Mouse (Mus musculus): ENCODE data around the gene Marveld2.

Marveld2 gene

GRCm38 (mm10) chr13:100600317-100600716 is 16.5 kb downstream of the Marveld2 start:
- in situ Hi-C loops (cut with MboI, MseI), result no loop called here

- in situ Hi-C loops (cut with MboI, MseI), result no loop called here
Observed at GRCm38 (mm10) chr13:100597284-100597683, 19.5 kb downstream of the Marveld2 start.

- in situ Hi-C loops (cut with MboI, MseI), result no loop called here
Observed at GRCm38 (mm10) chr13:100595552-100595885, 21.3 kb downstream of the Marveld2 start.

GRCm38 (mm10) chr13:100594838-100595551 is 21.8 kb downstream of the Marveld2 start:
- in situ Hi-C loops (cut with MboI, MseI), result no loop called here

- in situ Hi-C loops (cut with MboI, MseI), result no loop called here
Observed at GRCm38 (mm10) chr13:100594041-100594792, 22.6 kb downstream of the Marveld2 start.

- in situ Hi-C loops (cut with MboI, MseI), result loop anchor here (5.0 kb wide), 1 partner anchor 96 kb away; the partner anchor contains the start of gene Gtf2h2
Observed at GRCm38 (mm10) chr13:100588646-100589045, 28.1 kb downstream of the Marveld2 start.

GRCm38 (mm10) chr13:100582144-100582543 is 34.6 kb downstream of the Marveld2 start:
- in situ Hi-C loops (cut with MboI, MseI), result no loop called here

GRCm38 (mm10) chr13:100581701-100582100 is 35.1 kb downstream of the Marveld2 start:
- in situ Hi-C loops (cut with MboI, MseI), result no loop called here

GRCm38 (mm10) chr13:100579951-100580350 is 36.8 kb downstream of the Marveld2 start:
- in situ Hi-C loops (cut with MboI, MseI), result no loop called here

GRCm38 (mm10) chr13:100579220-100579619 is 37.6 kb downstream of the Marveld2 start:
- in situ Hi-C loops (cut with MboI, MseI), result no loop called here

- in situ Hi-C loops (cut with MboI, MseI), result no loop called here
Observed at GRCm38 (mm10) chr13:100575950-100576349, 40.8 kb downstream of the Marveld2 start.

- in situ Hi-C loops (cut with MboI, MseI), result no loop called here
Observed at GRCm38 (mm10) chr13:100570713-100571112, 46.1 kb downstream of the Marveld2 start.

GRCm38 (mm10) chr13:100568359-100568758 is 48.4 kb downstream of the Marveld2 start:
- in situ Hi-C loops (cut with MboI, MseI), result no loop called here

GRCm38 (mm10) chr13:100559449-100559848 is 57.3 kb downstream of the Marveld2 start:
- in situ Hi-C loops (cut with MboI, MseI), result no loop called here

GRCm38 (mm10) chr13:100557011-100557410 is 59.8 kb downstream of the Marveld2 start:
- in situ Hi-C loops (cut with MboI, MseI), result no loop called here

GRCm38 (mm10) chr13:100553042-100553437 is 63.7 kb downstream of the Marveld2 start:
- in situ Hi-C loops (cut with MboI, MseI), result no loop called here

GRCm38 (mm10) chr13:100552369-100553041 is 64.3 kb downstream of the Marveld2 start, which contains the start of gene Ocln:
Gene Ocln (minus strand): TSS chr13:100552718.
- in situ Hi-C loops (cut with MboI, MseI), result no loop called here

- in situ Hi-C loops (cut with MboI, MseI), result no loop called here
Observed at GRCm38 (mm10) chr13:100552009-100552368, 64.8 kb downstream of the Marveld2 start.

GRCm38 (mm10) chr13:100551371-100552008 is 65.3 kb downstream of the Marveld2 start:
- in situ Hi-C loops (cut with MboI, MseI), result no loop called here

GRCm38 (mm10) chr13:100547269-100547668 is 69.5 kb downstream of the Marveld2 start:
- in situ Hi-C loops (cut with MboI, MseI), result no loop called here

All from T-helper 2 cell (primary cell).